Mouse (Mus musculus) liver, adult 2 months (tissue): ENCODE data around the gene Ergic1.

Experiments
- CTCF ChIP-seq: fragments of 200-500 bp; IDR thresholded peaks from 2 replicates; pipeline ENCODE4 v1.5.1; 2011; ENCODE audit warnings: low read depth, low read length, control low read depth
- POLR2A ChIP-seq: fragments of 200-500 bp; IDR thresholded peaks from 2 replicates; pipeline ENCODE4 v1.6.1; 2011; ENCODE audit warnings: low read length, control low read depth; ENCODE audit not compliant: insufficient read depth; ENCODE audit errors: extremely low read depth

DNA sequence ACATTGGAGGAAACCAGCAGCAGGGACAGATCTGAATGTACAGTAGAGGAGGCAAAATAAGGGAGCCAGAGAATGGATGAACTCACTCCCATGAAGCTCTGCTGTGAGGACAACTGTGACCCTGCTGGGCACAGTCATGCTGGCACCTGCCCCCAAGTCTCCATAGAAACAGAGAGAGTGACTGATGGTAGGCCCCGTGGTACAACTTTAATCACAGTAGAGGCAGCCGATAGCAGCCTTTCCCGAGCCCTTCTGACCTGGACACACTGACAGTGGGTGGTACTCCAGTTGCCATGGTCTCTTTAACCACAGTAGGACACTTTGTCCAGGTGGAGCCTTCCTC is 98.3 kb downstream of the Ergic1 start:
- TF ChIP-seq CTCF: no peak
- no peak for TF ChIP-seq POLR2A
